In genomic region chr16:93285191-93285590, GRCm38 (mm10) we compare ENCODE assay signal across 14 mouse cellular contexts.
DNase-seq lines count a peak whose midpoint lies in the region.
"Had no signal": no experiment of that assay in that cellular context is flagged by ENCODE, and none has a peak within 500 bp of the region (broad histone marks: within the 10 kb centered on the region; RNA-seq: fewer than 3 reads in every experiment).

No protein-coding gene starts in this region.

- DNase-seq in Muller cell, postnatal 12 days (ENCODE audit: inconsistent ontology term): peak; percentile 92
- DNase-seq in thymus, postnatal 36 days: no peak
- DNase-seq: adrenal gland, adult 2 months; adrenal gland, adult 8-10 months; adrenal gland, postnatal 10 days; adrenal gland, postnatal 14 days; adrenal gland, postnatal 25 days; adrenal gland, postnatal 36 days; B cell, adult 2 months; cerebellum, adult 11 months; cerebellum, adult 11-12 months; cerebellum, adult 18-20 months; cerebellum, adult 2 months; cerebellum, adult 8-10 months had no signal
